Mouse (Mus musculus) embryo, embryonic 10 days (tissue): ENCODE data around the gene Zfp617.
"Not testable (repeated sequence)": the region's sequence is repeated elsewhere in the genome, so short reads cannot be mapped to it uniquely, and the experiment has no call there.

Experiments used
- DNase-seq: peaks from one replicate; pipeline ENCODE4 v3.0.0-alpha.2; 2015; ENCODE audit warnings: low spot score

The Zfp617 gene

DNA sequence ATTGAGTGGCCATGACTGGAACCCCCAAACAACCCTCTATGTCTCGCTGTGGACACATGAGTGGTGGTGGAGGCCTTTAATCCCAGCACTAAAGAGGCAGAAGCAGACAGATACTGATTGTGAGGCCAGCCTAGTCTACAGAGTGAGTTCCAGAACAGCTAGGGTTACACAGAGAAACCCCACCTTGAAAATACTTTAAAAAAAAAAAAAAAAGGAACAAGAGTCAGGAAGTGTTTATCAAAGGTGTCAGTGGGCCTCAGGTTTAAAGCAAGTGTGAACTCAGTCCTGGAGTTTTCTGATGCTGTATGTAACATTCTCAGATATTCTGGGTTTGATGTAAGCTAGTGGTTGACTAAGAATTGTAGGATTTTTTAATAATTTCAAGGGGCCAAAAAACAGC lies 44.1 kb downstream of the Zfp617 start:
- no peak for DNase-seq

DNA sequence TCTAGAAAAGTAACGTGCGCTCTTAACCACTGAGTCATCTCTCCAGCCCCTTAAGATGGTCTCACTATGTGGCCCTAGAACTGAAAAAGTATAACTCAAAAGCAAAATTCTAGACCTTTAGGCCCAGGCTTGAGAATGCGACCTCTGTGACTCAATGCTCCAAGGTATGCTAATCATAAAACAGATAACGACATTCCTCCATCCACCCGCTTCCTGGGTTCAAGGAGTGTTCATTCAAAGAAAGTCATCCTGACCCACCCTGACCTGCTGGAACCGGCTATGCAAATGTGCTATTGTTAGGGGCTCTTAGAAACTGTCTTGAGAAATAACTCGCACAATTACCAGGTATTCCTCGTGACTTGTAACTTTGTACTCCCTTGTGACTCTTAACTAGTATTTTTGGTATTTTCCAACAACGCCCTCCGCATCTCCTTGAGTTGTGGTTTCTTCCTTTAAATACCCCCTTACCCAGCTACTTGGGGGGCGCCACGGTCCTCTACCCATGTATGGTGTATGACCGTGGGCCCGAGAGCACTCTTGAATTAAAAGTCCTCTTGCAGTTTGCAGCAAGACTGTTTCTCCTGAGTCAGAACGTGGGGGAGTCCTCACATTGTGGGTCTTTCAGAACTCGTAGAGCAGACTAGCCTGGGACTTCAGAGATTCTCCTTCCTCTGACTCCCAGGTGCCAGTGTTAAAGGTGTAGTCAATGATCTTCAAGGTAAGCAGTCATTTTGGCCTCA lies 44.7 kb downstream of the Zfp617 start:
- DNase-seq: not testable (repeated sequence)

DNA sequence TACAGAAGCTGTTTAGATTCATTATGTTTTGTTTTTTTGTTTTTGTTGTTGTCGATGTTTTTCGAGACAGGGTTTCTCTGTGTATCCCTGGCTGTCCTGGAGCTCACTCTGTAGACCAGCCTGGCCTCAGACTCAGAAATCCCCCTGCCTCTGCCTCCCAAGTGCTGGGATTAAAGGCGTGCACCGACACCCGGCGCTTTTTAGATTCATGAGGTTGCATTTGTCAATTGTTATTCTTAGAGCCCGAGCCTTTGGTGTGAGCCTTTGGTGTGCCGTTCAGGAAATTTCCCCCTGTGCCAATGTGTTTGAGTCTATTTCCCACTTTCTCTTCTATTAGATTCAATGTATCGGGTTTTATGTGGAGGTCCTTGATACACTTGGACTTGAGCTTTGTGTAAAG lies 46.2 kb downstream of the Zfp617 start:
- no peak for DNase-seq

DNA sequence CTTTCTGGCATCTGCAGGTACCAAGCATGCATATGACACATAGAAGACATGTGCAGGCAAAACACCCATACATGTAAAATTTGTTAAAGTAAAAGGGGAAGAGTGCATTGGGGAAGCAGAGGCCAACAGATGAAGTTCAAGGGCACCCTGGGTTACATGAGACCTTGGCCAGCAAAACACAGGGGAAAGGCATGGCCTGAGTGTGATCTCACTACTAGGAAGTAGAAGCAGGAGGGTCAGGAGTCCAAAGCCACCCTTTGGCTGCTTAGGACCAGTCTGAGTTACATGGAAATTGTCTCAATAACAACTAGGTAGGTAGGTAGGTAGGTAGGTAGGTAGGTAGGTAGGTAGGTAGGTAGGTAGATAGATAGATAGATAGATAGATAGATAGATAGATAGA lies 52.0 kb downstream of the Zfp617 start:
- DNase-seq: no peak

DNA sequence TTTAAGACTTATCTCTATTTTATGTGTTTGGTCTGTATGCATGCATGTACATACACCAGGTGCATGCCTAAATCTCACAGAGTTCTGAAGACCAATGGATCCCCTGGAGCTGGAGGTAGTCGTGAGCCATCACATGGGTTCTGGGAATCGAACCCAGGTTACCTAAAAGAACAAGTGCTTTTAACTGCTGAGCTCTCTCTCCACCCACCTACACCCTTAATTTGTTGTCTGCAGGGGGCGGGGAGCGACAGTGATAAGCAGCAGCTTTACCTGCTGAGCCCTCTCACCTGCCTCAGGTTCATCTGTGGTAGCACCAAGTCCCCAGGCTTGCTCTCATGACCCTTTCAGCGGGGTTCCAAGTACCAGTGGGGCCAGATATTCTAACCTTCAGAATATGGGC lies 53.4 kb downstream of the Zfp617 start:
- no peak for DNase-seq

DNA sequence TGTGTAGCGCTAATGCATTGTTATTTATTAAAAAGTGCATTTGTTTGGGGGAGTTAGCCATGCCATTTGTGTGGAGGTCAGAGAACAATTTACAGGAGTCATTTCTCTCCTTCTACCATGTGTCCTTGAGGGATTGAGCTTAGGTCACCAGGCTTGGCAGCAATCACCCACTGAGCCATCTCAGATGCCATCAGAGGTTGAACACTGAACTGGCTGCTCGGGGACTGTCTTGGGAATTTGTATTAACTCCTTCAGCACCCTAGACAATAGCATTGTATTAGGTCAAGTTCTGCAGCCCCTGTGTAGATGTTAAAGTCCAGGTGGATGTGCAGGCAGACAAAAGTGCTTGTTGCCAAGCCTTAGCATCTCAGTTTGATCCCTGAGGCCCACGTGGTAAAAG lies 55.6 kb downstream of the Zfp617 start:
- DNase-seq: no peak

DNA sequence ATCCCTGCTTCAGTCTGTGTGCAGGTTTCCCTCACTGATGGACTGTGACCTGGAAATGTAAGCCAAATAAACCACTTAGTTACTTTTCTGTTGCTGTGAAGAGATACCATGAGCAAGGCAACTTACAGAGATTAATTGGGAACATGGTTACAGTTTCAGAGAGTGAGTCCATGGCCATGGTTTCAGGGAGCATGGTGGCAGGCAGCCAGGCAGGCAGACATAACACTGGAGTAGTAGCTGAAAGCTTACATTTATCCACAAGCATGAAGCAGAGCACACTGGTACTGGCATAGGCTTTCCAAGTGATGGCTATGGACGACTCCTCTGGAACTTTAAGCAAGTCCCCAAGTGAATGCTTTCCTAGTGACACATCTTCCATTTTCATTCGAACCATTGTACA lies 56.7 kb downstream of the Zfp617 start:
- no peak for DNase-seq

DNA sequence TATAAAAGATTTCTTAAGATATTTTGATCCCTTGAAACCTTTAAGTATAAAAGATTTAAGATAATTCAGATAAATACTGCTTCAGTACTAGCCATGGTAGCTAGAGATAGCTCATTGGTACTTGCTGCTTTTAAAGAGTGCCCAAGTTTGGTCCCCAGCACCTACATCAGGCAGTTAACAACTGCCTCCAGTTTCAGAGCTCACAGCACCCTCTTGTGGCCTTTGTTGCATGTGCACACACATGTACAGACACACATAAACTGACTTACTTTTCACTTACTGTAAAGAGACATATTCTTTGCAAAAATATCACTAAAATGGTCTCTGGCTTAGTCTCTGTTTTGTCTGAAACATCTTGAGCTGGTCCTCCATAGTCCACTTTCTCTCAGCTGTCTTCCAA lies 58.0 kb downstream of the Zfp617 start:
- no peak for DNase-seq

DNA sequence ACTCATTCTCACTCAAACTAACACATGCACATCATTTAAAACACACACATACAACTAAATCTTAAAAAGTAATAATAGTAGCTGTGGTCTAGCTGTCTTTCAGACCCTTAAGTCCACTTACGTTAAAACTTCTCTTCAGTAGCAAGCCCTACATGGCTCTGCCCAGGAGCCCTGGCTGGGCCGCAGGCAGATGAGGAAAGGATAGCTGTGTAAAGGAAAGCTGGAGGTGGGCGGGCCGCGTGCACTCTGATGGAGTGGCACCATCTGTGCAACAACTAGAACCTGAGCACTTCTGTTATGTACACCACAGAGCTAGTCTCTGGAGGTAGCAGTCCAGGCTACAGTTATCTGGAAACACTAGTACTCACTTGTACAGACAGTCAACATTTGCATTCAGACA lies 58.8 kb downstream of the Zfp617 start:
- DNase-seq: no peak

DNA sequence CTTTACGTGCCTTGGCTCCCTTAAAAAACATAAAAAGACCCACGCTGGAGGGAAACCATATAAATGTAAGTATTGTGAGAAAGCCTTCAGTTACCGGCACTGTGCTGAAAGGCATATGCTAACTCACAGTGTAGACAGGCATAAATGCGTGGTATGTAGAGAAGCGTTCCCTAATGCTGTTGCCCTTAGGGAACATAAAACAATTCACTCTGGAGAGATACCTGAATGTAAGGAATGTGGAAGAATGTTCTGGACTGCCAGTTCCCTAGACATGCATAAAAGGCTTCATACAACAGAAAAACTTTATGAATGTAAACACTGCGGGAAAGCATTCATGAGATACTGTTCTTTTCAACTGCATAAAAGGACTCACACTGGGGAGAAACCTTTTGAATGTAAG lies 59.7 kb downstream of the Zfp617 start:
- no peak for DNase-seq

DNA sequence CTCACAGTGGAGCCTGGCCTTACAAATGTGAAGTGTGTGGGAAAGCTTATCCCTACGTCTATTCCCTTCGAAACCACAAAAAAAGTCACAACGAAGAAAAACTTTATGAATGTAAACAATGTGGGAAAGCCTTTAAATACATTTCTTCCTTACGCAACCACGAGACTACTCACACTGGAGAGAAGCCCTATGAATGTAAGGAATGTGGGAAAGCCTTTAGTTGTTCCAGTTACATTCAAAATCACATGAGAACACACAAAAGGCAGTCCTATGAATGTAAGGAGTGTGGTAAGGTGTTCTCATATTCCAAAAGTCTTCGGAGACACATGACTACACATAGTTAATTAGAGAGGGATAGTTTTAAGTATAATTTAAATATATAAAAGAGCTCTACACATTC lies 60.2 kb downstream of the Zfp617 start:
- no peak for DNase-seq

DNA sequence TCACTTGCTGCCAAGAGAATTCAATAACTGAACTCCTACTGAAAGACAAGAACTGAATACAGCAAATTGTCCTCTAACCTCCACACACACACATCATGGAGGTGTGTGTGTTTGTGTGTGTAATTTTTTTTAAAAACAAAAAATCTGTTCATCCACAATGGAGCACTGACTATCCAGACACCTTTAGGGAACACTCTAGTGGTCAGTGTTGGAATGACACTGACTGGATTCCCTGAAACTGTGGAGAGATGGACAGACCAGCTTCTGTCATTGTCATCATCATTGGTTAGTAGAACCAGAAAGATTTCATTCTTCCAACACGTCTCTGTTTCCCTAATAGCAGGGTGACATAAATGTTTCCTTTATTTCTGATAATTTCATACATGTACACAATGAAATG lies 63.5 kb downstream of the Zfp617 start:
- peak; percentile 36 for DNase-seq

DNA sequence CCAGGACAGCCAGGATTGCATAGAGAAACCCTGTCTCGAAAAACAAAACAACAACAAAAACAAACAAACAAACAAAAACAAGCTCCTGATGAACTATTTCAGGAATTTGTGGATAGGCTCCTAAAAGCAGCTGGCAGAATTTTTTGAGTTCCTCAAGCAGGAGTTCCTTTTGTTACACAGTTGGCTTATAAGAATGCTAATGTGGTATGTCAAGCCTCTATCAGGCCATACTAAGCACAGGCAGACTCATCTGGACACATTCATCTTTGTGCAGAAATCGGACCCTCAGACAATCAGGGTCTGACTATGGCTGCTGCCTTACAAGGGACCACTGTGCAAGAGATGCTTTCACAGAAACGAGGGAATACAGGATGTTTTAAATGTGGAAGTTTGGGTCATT lies 65.8 kb downstream of the Zfp617 start:
- DNase-seq: no peak

DNA sequence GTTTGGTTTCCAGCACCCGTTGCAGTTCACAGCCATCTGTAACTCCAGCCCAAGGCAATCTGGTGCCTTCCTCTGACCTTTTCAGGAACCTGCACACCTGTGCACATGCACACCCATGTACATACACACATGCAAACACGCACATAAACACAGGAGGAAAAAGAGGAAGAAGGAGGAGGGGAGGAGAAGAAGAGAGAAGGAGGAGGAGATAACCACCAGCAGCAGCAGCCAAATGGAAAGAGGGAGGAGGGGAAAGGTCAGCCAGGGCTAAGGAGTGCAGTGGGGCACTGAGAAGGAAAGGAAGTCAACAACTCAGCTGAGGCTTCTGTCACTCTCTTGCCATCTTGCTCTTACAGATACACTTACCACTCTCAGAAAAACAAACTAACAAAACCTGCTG lies 72.6 kb downstream of the Zfp617 start:
- no peak for DNase-seq

DNA sequence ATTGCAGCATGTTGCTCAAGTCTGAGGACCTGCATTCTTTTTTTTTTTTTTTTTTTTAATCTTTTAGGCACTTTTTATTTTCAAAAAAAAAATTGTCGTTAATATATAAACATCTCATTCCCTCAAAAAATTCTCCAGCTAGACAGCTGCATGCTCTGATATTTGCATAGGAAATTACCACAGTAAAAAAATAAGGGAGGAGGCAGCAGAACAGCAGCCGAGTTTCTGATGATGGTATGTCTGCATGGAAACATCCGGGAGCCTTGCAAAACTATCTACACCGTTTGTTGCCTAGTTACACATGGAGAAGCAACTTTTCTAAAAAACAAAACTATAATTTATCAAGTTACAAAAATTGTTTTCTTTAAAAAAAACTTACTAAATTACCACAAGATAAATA lies 73.0 kb downstream of the Zfp617 start:
- no peak for DNase-seq
